21 mouse cellular contexts compared by ENCODE assay signal in genomic region chr3:117021907-117022306, GRCm38 (mm10). TPM values are rescaled to one million over a fixed set of nuclear protein-coding genes. Genes with fewer than 3 reads are reported as not detected.
"Had no signal": no experiment of that assay in that cellular context is flagged by ENCODE, and none has a peak within 500 bp of the region (broad histone marks: within the 10 kb centered on the region; RNA-seq: fewer than 3 reads in every experiment).

No protein-coding gene starts in this region.

- H3K4me1 ChIP-seq: limb, embryonic 10.5 days; liver, embryonic 15.5 days; midbrain, embryonic 15.5 days; neural tube, embryonic 13.5 days had no signal

- H3K36me3 ChIP-seq: limb, embryonic 10.5 days; liver, embryonic 15.5 days; midbrain, embryonic 15.5 days; neural tube, embryonic 13.5 days had no signal

- ATAC-seq: midbrain, embryonic 15.5 days had no signal

- H3K27me3 ChIP-seq: liver, embryonic 15.5 days; midbrain, embryonic 15.5 days; neural tube, embryonic 13.5 days had no signal

- H3K27ac ChIP-seq: layer of hippocampus, adult 2 months; left cerebral cortex, adult 2 months; limb, embryonic 10.5 days; liver, embryonic 15.5 days; midbrain, embryonic 15.5 days; neural tube, embryonic 13.5 days had no signal

- H3K4me2 ChIP-seq: liver, embryonic 11.5 days; liver, embryonic 15.5 days; midbrain, embryonic 15.5 days; neural tube, embryonic 13.5 days had no signal

- H3K4me3 ChIP-seq: layer of hippocampus, adult 2 months; left cerebral cortex, adult 2 months; limb, embryonic 10.5 days; liver, embryonic 15.5 days; midbrain, embryonic 15.5 days; neural tube, embryonic 13.5 days had no signal

- DNase-seq: kidney, postnatal 10 days; kidney, postnatal 4 days; lung, adult 2 months; lung, postnatal 36 days; right cerebral cortex, postnatal 14 days; thymus, adult 18-20 months; thymus, postnatal 14 days had no signal

- H3K9me3 ChIP-seq: limb, embryonic 10.5 days; liver, embryonic 15.5 days had no signal

- H3K9ac ChIP-seq: liver, embryonic 15.5 days; midbrain, embryonic 15.5 days; neural tube, embryonic 13.5 days had no signal

RNA-seq across cellular contexts. Expression of gene Palmd, which starts 53.1 kb away (rescaled TPM):
- total RNA-seq: megakaryocyte progenitor cell, adult 5-6 weeks; monocyte, adult 5-6 weeks had no signal

RNA-seq across cellular contexts. Expression of gene 4930455H04Rik, which starts 53.8 kb away (rescaled TPM):
- total RNA-seq: layer of hippocampus, adult 2 months; layer of hippocampus, postnatal 14 days; left cerebral cortex, adult 2 months; left cerebral cortex, postnatal 14 days; megakaryocyte progenitor cell, adult 5-6 weeks; monocyte, adult 5-6 weeks had no signal
- polyA plus RNA-seq: kidney, embryonic 14.5 days; limb, embryonic 10.5 days; limb, embryonic 14.5 days; liver, embryonic 11.5 days; liver, embryonic 15.5 days; lung, adult 2 months; midbrain, embryonic 15.5 days; neural tube, embryonic 13.5 days; stomach, embryonic 16.5 days had no signal
